Mouse (Mus musculus) adrenal gland, postnatal 25 days (tissue): ENCODE measurements around the gene 1600002K03Rik. TPM values are rescaled to one million over a fixed set of nuclear protein-coding genes. Genes with fewer than 3 reads are reported as not detected.

Experiments used
- DNase-seq: peaks from one replicate; pipeline ENCODE4 v3.0.0; 2021; ENCODE audit warnings: mixed read lengths
- total RNA-seq: library from RNA; stranded (reverse); gene quantifications from 2 replicates; pipeline ENCODE4 v1.2.3, GENCODE M21; 2021

Gene 1600002K03Rik
- total RNA-seq, 1 experiment from 2014 or later = 16.7 TPM

DNA sequence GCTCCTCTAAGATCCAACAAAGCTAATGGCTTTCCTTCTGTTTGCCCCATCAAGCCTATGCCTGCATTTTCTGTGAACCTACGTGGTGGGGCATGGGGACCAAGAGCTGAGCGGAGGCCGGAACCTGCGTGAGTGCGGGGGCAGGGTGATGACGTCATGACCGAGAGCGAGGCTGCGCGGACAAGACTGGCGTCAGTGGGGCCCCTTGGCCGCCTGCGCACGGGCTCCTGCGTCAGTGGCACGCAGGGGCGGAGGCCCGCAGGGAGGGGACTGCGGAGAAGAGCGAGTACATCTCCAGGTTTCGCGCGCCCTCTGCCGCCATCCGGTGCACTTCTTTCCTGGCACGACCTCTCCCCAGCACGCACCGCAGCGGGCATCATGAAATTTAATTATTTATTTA is 31.5 kb upstream of the 1600002K03Rik start:
- peak; percentile 95 for DNase-seq

GRCm38 (mm10) chr10:80141786-80142529 is 30.8 kb upstream of the 1600002K03Rik start:
- DNase-seq = peak; percentile 91

- DNase-seq = no peak
Measured at GRCm38 (mm10) chr10:80142530-80142925, 30.2 kb upstream of the 1600002K03Rik start.

GRCm38 (mm10) chr10:80143664-80144063 is 29.1 kb upstream of the 1600002K03Rik start:
- no peak for DNase-seq

GRCm38 (mm10) chr10:80144159-80144558 is 28.6 kb upstream of the 1600002K03Rik start:
- no peak for DNase-seq

- DNase-seq = peak; percentile 78
Measured at GRCm38 (mm10) chr10:80144864-80145838, 27.6 kb upstream of the 1600002K03Rik start.

GRCm38 (mm10) chr10:80145896-80146295 is 26.8 kb upstream of the 1600002K03Rik start:
- DNase-seq = peak; percentile 53

DNA sequence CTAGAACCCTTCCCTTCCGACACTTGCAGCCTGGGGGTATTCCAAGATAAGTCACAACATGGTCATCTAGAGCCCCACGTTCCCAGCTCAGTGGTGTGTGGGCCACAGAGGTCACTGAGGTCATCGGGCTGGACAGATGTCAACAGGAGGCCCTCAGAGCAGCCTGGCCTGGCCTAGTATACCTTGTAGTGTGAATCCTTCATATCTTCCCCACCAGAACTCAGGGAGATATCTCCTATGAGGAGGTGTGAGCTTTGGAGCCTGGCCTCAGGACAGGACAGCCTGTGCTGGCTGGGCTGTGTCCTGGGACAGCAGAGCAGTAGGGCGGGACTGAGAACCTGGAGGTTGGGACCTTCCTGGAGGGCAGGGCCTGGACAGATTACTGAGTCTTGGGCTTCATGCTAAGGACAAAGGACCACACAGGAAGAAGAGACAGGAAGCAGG is 26.2 kb upstream of the 1600002K03Rik start:
- DNase-seq = no peak

DNA sequence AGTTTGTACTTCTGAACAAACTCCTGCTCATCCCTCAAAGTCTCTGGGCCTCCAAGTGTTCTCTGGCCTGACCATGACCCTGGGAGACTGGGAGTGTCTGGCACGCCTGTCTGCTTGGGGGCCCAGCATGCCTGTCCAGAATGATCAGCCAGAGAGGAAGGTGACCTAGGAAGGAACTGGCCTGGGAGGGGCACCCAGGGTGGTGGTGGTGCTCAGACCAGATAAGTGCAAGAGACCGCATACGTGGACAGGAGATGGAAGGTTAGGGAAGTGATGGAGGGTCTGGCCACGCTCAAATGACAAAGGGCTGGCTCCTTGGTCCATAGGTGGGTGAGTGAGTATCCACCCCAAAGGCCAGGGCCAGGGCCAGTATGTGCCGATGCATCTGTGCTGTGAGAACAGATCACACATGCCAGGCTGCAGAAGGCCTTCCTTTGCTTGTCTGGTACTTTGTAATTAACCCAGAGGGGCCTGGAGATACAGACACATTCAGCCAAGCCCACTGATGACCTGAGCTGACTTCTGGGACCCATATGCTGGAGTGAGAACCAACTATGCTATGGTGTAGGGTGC is 25.5 kb upstream of the 1600002K03Rik start:
- no peak for DNase-seq

GRCm38 (mm10) chr10:80147719-80148601 is 24.8 kb upstream of the 1600002K03Rik start, which contains the start of gene Midn:
Gene Midn (plus strand): TSS chr10:80148272.
- peak; percentile 91 for DNase-seq

- DNase-seq = peak; percentile 96
Measured at GRCm38 (mm10) chr10:80148610-80149290, 24.0 kb upstream of the 1600002K03Rik start.

DNA sequence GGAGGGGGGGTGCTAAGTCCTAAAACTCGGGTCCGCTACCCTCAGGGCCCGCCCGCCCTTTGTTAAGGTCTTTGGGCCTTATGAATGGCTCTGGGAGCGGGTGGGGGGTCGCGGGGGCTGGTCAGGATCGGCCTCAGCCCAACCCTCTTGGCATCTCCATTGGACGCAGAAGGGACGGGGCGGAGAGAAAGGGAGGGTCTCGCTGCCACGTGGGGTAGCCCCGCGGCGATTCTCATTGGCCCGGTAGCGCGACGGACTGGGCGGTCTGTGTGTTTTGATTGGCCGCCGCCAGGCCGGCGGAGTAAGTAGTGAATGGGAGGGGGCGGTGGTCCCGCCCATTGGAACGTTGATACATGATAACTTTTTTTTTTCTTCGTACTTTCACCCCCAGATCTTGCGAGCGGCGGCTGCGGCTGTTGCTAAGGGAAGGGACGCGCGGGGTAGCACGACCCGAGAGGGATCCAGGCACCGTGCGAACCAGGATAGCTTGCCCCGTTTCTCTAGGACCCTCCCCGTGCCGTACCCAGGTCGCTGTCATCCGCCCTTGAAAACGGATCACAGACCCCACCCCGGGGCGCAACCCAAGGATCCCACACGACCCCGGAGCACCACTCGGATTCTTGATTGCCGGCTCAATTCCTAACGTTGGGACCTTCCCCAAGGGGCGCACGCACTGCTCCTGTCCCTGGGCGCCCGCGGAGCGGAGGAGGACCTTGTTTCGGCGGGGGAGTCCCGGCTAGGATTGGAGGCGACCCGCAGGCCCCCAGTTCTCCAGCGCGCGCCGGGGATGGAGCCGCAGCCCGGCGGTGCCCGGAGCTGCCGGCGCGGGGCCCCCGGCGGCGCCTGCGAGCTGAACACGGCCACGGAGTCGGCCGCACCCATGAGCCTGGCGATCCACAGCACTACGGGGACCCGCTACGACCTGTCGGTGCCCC is 23.2 kb upstream of the 1600002K03Rik start:
- DNase-seq = peak; percentile 97

DNA sequence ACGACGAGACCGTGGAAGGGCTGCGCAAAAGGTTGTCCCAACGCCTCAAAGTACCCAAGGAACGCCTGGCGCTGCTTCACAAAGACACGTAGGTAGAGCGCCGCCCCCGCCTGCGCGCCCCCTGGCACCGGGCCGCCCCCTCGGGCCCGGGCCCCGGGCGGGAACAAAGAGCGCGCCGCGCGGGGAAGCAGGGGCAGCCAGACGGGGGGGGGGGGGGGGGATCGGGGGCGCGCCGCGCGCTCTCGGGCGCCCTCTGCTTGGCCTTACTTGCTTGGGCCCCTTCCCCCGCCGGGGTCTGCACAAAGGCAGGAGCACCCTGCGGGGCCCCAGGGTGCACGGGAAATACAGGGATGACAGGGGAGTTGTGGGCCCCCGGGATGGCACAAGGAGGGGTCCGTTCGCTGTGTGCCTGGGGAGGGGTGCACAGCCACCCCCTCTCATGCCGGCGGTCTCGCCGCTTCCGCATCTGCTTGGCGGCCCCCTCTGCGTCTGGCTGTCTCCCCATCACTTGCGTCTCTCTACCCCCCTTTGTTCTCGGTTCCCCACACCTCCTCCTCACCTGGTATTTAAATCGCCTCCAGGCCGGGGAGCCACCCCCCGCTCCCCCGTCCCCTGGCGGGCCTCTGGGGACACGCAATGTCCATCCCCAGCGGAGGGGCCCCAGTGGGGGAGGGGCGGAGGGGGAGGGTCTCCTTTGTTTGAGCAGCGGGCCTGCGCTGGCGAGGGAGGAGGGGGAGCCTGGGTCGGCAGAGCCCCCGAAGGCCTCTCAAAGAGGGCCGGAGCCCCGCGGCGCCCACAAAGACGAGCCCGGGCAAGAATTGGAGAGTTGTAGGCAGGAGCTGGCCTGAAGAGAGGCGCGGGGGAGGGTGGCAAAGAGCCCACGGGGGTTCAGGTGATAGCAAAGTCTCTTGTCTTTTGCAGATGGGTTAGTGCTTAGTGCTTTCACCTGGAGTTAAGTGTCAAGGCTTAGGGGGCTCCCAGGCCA is 22.2 kb upstream of the 1600002K03Rik start:
- DNase-seq = peak; percentile 55

DNA sequence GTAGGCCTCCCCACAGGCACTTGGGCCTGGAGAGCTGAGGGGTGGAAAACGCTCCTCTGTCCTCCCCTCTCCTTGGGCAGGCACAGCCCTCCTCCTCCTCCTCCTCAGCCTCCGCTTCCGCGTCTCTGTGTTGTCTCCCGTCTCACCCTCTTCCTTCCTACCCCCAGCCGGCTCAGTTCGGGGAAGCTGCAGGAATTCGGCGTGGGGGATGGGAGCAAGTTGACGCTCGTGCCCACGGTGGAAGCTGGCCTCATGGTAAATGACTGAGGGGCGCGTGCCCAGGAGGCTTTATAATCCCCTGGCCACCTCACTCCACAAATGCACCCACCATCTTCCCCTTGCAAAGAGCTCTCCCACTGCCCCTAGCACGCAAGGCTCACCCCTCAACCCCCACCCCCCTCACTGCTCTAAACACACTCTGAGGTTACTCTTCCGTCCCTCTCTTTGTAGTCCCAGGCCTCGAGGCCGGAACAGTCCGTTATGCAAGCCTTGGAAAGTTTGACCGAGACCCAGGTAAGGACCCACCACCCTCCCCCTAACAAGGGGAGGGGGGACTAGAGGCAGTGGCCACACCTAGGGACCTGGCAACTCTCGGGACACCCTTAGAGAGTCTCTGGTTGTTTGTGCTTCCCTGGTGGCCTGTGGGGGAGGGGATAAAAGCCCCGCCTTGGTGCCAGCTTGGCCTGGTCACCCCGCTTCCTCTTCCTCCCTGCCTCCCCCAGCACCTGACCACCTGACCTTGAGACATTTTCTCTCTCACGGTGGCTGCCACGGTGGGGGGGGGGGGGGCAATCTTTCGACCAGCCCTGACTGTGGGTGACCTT is 21.3 kb upstream of the 1600002K03Rik start:
- peak; percentile 70 for DNase-seq

DNA sequence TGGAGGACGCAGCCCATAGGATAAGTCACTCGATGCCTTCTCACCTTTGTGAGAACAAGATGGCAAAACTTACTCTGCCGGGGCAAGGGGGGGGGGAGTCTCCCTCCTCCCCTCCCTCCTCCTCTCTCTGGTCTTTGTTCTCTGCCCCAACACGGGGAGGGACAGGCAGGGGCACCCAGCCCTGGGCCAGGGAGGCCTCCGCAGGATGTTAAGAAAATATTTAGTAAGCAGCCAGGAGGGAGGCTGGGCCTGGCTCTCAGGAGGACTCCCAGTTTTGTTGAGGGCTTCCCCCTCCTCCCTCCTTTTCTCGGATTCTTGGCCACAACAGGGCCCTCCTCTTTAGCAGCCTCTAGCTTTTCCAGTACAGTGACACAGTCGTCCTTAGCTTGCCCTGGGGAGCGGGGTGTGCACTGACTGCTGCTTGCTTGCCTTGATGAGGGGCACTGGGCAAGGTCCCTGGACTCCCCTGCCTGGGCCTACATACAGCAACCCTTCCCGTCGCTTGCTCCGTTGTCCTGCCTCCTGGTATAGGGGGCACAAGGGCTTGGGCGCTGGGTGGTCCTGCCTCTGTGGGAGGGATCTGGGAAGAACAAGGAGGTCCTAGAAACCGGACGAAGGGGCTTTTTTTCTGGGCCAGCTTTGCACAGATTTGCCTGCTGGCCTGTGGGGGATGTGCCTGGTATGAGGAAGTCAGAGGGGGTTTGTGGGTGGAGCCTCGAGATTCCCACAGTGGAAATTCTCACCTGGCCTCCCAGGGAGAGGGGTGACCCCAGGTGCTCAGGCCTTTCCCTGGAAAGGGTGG is 20.5 kb upstream of the 1600002K03Rik start:
- DNase-seq = no peak

- DNase-seq = peak; percentile 83
Measured at GRCm38 (mm10) chr10:80152873-80153260, 19.9 kb upstream of the 1600002K03Rik start.

DNA sequence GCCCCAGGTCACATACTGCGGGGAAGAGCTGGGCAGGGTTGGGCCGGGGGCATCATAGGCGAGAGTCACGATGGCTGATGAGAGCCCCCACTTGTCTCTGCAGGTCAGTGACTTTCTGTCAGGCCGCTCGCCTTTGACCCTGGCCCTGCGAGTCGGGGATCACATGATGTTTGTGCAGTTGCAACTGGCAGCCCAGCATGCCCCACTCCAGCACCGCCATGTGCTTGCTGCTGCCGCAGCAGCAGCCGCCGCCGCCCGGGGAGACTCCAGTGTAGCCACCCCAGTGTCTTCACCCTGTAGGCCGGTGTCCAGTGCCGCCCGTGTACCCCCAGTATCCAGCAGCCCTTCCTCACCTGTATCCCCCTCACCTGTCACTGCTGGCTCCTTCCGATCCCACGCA is 19.0 kb upstream of the 1600002K03Rik start:
- DNase-seq = no peak
